Mouse (Mus musculus): ENCODE data around the gene Kif5c. TPM values are rescaled to one million over a fixed set of nuclear protein-coding genes. Genes with fewer than 3 reads are reported as not detected.

Gene Kif5c
- total and polyA plus RNA-seq, 2 experiments from 2014 or later: 151 to 262 TPM

GRCm38 (mm10) chr2:49629181-49629580 is 10.1 kb downstream of the Kif5c start:
- WGBS: 46% methylated on average over 12 of the region's 12 CpGs
- H3K4me1 ChIP-seq (ENCODE audit: insufficient read depth, low read length): peaks cover 21% of the 10 kb centered on the region
- H3K27me3 ChIP-seq (ENCODE audit: insufficient read depth, low read length): no peaks in the 10 kb centered on the region
- no peak for TF ChIP-seq CTCF (IDR thresholded peaks at IDR 0.05; ENCODE audit: low read depth)
- H3K4me3 ChIP-seq (ENCODE audit: low read length): no peak overlapping the region
- no peak for DNase-seq (ENCODE audit: low spot score)
- H3K36me3 ChIP-seq (ENCODE audit: insufficient read depth, low read length): no peaks in the 10 kb centered on the region
- no peak overlapping the region for H3K4me2 ChIP-seq (ENCODE audit: low read depth, low read length)
- H3K9me3 ChIP-seq (ENCODE audit: low read length): no peaks in the 10 kb centered on the region
- ATAC-seq: no peak
- no peak overlapping the region for H3K9ac ChIP-seq (replicated peaks; ENCODE audit: low read length)
- no peak overlapping the region for H3K27ac ChIP-seq

GRCm38 (mm10) chr2:49630636-49631035 is 11.5 kb downstream of the Kif5c start:
- Histone ChIP-seq H3K36me3 (ENCODE audit: insufficient read depth, low read length) (no peaks in the 10 kb centered on the region), H3K4me1 (ENCODE audit: insufficient read depth, low read length) (peaks cover 21% of the 10 kb centered on the region), H3K9ac (replicated peaks; ENCODE audit: low read length) (no peak overlapping the region), H3K9me3 (ENCODE audit: low read length) (no peaks in the 10 kb centered on the region), H3K4me3 (ENCODE audit: low read length) (no peak overlapping the region), H3K4me2 (ENCODE audit: low read depth, low read length) (no peak overlapping the region), H3K27ac (no peak overlapping the region), H3K27me3 (ENCODE audit: insufficient read depth, low read length) (no peaks in the 10 kb centered on the region)
- DNase-seq (ENCODE audit: low spot score) (no peak), ATAC-seq (no peak)
- WGBS: 87% methylated on average over 6 of the region's 6 CpGs
- no peak for TF ChIP-seq CTCF (IDR thresholded peaks at IDR 0.05; ENCODE audit: low read depth)

GRCm38 (mm10) chr2:49633231-49633630 is 14.1 kb downstream of the Kif5c start:
- no peak for TF ChIP-seq CTCF (IDR thresholded peaks at IDR 0.05; ENCODE audit: low read depth)
- H3K4me1 ChIP-seq (ENCODE audit: insufficient read depth, low read length): peaks cover 13% of the 10 kb centered on the region
- peak overlapping the region; percentile 29 for H3K4me2 ChIP-seq (ENCODE audit: low read depth, low read length)
- H3K27me3 ChIP-seq (ENCODE audit: insufficient read depth, low read length): no peaks in the 10 kb centered on the region
- no peak overlapping the region for H3K4me3 ChIP-seq (ENCODE audit: low read length)
- WGBS: 9% methylated on average over 9 of the region's 9 CpGs
- H3K9ac ChIP-seq (replicated peaks; ENCODE audit: low read length): no peak overlapping the region
- ATAC-seq: peak; percentile 66
- 0 out of 2 replicates have a peak overlapping the region, but pooled peaks have one; percentile 8 for H3K27ac ChIP-seq
- H3K9me3 ChIP-seq (ENCODE audit: low read length): no peaks in the 10 kb centered on the region
- H3K36me3 ChIP-seq (ENCODE audit: insufficient read depth, low read length): no peaks in the 10 kb centered on the region
- DNase-seq (ENCODE audit: low spot score): peak; percentile 49

GRCm38 (mm10) chr2:49642761-49643160 is 23.7 kb downstream of the Kif5c start:
- Histone ChIP-seq H3K27me3 (ENCODE audit: insufficient read depth, low read length) (no peaks in the 10 kb centered on the region), H3K4me2 (ENCODE audit: low read depth, low read length) (no peak overlapping the region), H3K4me1 (ENCODE audit: insufficient read depth, low read length) (no peaks in the 10 kb centered on the region), H3K4me3 (ENCODE audit: low read length) (no peak overlapping the region), H3K9ac (replicated peaks; ENCODE audit: low read length) (no peak overlapping the region), H3K9me3 (ENCODE audit: low read length) (no peaks in the 10 kb centered on the region), H3K36me3 (ENCODE audit: insufficient read depth, low read length) (no peaks in the 10 kb centered on the region), H3K27ac (no peak overlapping the region)
- TF ChIP-seq CTCF (IDR thresholded peaks at IDR 0.05; ENCODE audit: low read depth): no peak
- no peak for ATAC-seq
- no peak for DNase-seq (ENCODE audit: low spot score)
- WGBS: 51% methylated on average over 3 of the region's 3 CpGs

- H3K27ac ChIP-seq: no peak overlapping the region
- H3K4me2 ChIP-seq (ENCODE audit: low read depth, low read length): no peak overlapping the region
- TF ChIP-seq CTCF (IDR thresholded peaks at IDR 0.05; ENCODE audit: low read depth): no peak
- H3K27me3 ChIP-seq (ENCODE audit: insufficient read depth, low read length): no peaks in the 10 kb centered on the region
- H3K4me3 ChIP-seq (ENCODE audit: low read length): no peak overlapping the region
- 79% methylated on average over 8 of the region's 8 CpGs for WGBS
- no peak overlapping the region for H3K9ac ChIP-seq (replicated peaks; ENCODE audit: low read length)
- no peaks in the 10 kb centered on the region for H3K4me1 ChIP-seq (ENCODE audit: insufficient read depth, low read length)
- no peak for DNase-seq (ENCODE audit: low spot score)
- ATAC-seq: no peak
- no peaks in the 10 kb centered on the region for H3K36me3 ChIP-seq (ENCODE audit: insufficient read depth, low read length)
- H3K9me3 ChIP-seq (ENCODE audit: low read length): no peaks in the 10 kb centered on the region
These were observed 24.7 kb downstream of the Kif5c start for GRCm38 (mm10) chr2:49643756-49644155.

- no peaks in the 10 kb centered on the region for H3K27me3 ChIP-seq (ENCODE audit: insufficient read depth, low read length)
- no peak overlapping the region for H3K27ac ChIP-seq
- H3K9me3 ChIP-seq (ENCODE audit: low read length): no peaks in the 10 kb centered on the region
- no peak overlapping the region for H3K4me3 ChIP-seq (ENCODE audit: low read length)
- DNase-seq (ENCODE audit: low spot score) (no peak), ATAC-seq (no peak)
- no peak overlapping the region for H3K4me2 ChIP-seq (ENCODE audit: low read depth, low read length)
- H3K36me3 ChIP-seq (ENCODE audit: insufficient read depth, low read length): no peaks in the 10 kb centered on the region
- TF ChIP-seq CTCF (IDR thresholded peaks at IDR 0.05; ENCODE audit: low read depth): no peak
- no peak overlapping the region for H3K9ac ChIP-seq (replicated peaks; ENCODE audit: low read length)
- H3K4me1 ChIP-seq (ENCODE audit: insufficient read depth, low read length): no peaks in the 10 kb centered on the region; the same call in 1 of the 2 replicates
- 73% methylated on average over 6 of the region's 6 CpGs for WGBS
These were observed 28.5 kb downstream of the Kif5c start for GRCm38 (mm10) chr2:49647591-49647990.

GRCm38 (mm10) chr2:49648344-49648743 is 29.2 kb downstream of the Kif5c start:
- Histone ChIP-seq H3K4me2 (ENCODE audit: low read depth, low read length) (no peak overlapping the region), H3K4me3 (ENCODE audit: low read length) (no peak overlapping the region), H3K9me3 (ENCODE audit: low read length) (no peaks in the 10 kb centered on the region), H3K27me3 (ENCODE audit: insufficient read depth, low read length) (no peaks in the 10 kb centered on the region), H3K36me3 (ENCODE audit: insufficient read depth, low read length) (no peaks in the 10 kb centered on the region), H3K4me1 (ENCODE audit: insufficient read depth, low read length) (no peaks in the 10 kb centered on the region; the same call in 1 of the 2 replicates), H3K9ac (replicated peaks; ENCODE audit: low read length) (no peak overlapping the region), H3K27ac (no peak overlapping the region)
- DNase-seq (ENCODE audit: low spot score) (no peak), ATAC-seq (no peak)
- TF ChIP-seq CTCF (IDR thresholded peaks at IDR 0.05; ENCODE audit: low read depth): no peak
- 67% methylated on average over 9 of the region's 9 CpGs for WGBS

All from hindbrain, postnatal 0 days (tissue).